Mouse (Mus musculus) fat pad, adult 2 months (tissue): ENCODE measurements around the gene Gm47791.

Experiments
- DNase-seq: peaks from one replicate; pipeline ENCODE4 v3.0.0-alpha.2; 2011; ENCODE audit warnings: low read depth, low spot score; ENCODE audit errors: extremely low read depth

The Gm47791 gene

GRCm38 (mm10) chr1:82771022-82771586, at the start of gene Gm47791:
Gene Gm47791, minus strand, starts transcription at chr1:82771243.
- DNase-seq, result no peak

- no peak for DNase-seq
Measured at GRCm38 (mm10) chr1:82820626-82821186, 49.7 kb upstream of the Gm47791 start.

GRCm38 (mm10) chr1:82820179-82820578, 49.1 kb upstream of the Gm47791 start:
- DNase-seq, result no peak

- DNase-seq, result no peak
Measured at GRCm38 (mm10) chr1:82819366-82819765, 48.3 kb upstream of the Gm47791 start.

- no peak for DNase-seq
Measured at GRCm38 (mm10) chr1:82815941-82816716, 45.1 kb upstream of the Gm47791 start.

DNA sequence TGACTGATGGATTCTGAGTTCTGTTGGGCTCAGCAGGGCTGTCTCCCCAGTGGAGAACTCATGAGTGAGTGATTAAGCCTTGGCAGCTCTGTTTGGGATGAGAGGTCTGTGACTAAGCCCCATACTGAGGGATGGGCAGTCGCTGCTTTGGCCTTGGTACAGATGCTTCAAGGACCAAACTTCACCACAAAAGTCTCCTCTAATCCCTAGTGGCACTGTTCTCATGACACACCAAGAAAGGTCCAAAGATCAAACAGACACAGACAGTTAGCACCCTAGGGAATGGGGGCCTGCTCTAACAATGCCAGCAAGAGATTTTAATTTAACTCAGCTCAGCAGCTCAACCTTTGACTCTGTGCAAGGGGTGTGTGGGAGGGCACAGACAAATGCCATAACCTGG, 40.7 kb upstream of the Gm47791 start:
- no peak for DNase-seq

GRCm38 (mm10) chr1:82808564-82808963, 37.5 kb upstream of the Gm47791 start:
- no peak for DNase-seq

DNA sequence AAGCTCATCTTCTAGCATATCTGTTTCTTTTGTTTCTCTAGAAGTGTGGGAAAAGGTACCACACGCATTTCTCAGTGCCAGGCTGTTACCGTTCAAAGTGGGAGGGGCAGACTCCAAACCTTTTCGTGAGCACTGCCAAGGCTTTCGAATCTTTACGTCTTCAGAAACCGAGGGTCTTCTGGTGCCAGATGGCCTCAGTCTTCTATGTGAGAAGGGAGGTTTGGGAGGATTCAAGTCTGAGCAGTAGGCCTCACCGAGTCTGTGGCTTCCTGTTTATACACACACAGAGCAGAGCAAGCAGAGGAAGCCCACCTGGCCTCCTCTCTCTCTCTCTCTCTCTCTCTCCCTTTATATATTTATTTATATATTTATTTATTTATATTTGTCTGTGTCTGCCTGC, 36.2 kb upstream of the Gm47791 start:
- DNase-seq, result no peak

- DNase-seq, result no peak
Measured at GRCm38 (mm10) chr1:82806391-82806790, 35.3 kb upstream of the Gm47791 start.

- no peak for DNase-seq
Measured at GRCm38 (mm10) chr1:82804059-82804458, 33.0 kb upstream of the Gm47791 start.

DNA sequence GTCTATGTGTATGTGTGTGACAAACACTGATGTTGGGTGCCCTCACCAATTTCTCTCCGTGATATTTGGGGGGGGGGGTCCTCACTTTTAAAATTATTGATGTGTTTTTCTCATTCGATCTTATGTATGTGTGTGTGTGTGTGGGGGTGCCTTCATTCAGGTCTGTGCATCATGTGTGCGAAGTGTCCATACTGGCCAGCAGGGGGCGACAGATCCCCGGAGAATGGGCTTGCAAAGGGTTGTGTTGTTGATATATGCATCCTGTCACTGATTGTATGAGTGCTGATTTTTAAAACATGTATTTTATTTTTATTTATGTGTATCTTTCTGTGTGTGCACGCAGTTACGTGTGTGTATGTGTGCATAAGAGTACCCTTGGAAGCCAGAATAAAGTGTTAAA, 32.6 kb upstream of the Gm47791 start:
- no peak for DNase-seq

DNA sequence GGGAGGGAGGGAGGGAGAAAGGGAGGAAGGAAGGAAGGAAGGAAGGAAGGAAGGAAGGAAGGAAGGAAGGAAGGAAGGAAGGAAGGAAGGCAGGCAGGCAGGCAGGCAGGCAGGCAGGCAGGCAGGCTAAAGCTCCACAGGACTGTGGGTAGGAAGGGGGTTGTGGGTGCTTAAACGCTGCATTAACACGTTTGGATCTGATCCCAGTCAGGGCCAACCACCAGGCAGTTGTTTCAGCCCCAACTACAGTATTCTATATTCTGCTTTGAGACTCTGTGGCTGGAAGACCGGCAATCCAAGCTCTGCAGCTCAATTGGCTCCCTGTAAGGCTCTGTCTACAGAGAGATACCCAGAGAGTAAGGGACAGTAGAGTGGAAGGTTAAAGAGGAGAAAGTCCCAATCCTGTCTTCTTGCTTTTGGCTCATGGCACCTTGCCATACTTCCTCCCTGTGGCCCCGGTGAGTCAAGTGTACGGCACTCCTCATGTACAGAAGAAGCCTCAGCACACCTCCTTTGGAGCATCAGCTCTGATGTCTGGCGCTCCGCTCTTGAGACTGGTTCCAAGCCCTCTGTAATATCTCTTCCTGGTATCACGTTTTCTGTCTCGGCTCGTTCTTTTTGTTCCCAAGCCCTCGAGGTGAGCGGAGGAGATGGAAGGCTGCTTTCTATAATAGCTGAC, 30.2 kb upstream of the Gm47791 start:
- no peak for DNase-seq

GRCm38 (mm10) chr1:82798922-82799321, 27.9 kb upstream of the Gm47791 start:
- DNase-seq, result no peak

DNA sequence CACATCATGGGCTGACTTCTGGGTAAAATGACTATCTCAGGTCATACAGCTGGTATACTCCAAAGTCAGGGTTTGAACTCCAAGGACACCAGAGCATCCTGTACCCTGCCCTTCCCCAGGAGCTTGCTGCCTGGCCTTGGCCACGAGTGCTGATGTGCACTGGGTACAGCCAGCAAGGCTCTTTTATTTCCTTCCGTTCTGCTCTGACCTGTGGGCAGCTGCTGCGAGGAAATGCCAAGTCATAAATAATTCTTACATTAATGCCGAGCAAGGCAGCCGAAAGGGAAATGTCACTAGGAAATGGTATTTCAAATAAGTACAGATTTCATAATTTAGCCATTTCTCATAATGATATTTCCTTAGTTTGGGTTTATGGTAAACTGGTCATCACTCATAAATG, 27.3 kb upstream of the Gm47791 start:
- DNase-seq, result no peak

DNA sequence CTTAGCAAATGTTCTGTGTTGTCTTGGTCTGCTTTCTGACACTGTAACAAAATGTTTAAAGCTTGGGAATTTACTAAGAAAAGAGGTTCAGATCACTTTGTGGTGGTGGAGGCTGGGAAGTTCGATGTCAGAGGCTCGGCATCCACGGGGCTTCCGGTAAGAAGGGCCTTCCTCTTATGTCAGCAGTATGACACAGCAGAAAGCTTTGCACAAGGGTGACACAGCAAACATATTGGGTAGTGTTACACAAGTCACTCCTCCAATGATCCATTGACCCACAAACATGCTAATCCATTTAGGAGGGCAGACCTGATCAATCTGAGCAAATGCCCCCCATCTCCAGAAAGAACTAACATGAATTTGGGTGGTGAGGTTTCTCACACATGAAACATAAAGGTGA, 26.0 kb upstream of the Gm47791 start:
- DNase-seq, result no peak

DNA sequence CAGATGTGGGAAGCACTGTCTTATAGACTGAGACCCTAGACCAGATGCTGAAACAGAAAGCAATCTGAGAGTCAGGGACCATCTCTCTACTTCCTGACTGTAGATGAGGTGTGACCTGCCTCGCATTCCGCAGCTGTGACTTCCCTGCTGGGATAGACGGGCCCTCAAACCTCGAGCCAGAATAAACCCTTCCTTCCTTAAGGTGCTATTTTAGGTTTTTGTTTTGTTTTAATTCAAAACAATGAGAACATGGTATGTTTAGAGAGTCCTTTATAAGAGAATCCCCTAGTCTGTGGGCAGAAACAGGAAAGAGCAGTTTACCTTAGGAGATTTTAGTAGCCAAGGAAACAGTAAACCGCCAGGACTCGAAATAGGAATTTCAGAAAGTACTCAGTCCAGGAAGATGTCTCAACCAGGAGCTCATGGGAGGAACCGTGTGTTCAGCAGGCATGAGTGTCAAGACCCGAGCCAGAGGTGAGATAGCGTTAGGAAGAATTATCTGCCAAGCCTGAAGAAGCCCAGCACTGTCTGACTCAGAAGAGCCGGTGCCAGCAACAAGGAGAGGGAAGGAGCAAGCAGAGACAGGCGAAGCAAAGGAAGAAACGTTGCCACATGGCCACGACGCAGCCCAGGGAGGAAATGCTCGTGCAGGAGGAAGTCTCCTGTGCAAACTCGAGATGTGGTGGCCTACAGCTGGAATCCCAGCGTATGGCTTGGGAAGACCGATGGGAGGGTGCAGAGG, 24.8 kb upstream of the Gm47791 start:
- DNase-seq, result peak; percentile 23

- DNase-seq, result no peak
Measured at GRCm38 (mm10) chr1:82795211-82795610, 24.2 kb upstream of the Gm47791 start.

DNA sequence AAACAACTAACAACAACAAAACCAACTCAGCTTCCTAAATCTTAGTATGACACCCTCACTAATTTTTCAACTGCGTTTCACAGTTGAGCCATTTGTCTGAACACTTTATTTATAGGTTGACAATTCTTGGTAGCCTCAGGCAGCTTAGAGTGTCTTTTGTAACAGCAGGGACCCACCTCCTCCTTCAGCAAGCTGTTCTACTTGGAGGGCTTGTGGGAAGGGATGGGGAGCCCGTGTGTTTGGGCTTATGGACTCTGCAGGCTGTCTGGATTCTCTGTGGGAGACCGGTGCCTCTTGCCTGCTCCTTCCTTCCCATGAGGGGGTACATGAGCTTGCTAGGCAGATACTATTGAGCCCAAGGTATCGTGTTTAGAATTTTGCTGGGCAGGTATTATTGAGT, 22.9 kb upstream of the Gm47791 start:
- DNase-seq, result no peak

- DNase-seq, result no peak
Measured at GRCm38 (mm10) chr1:82793110-82793509, 22.1 kb upstream of the Gm47791 start.

DNA sequence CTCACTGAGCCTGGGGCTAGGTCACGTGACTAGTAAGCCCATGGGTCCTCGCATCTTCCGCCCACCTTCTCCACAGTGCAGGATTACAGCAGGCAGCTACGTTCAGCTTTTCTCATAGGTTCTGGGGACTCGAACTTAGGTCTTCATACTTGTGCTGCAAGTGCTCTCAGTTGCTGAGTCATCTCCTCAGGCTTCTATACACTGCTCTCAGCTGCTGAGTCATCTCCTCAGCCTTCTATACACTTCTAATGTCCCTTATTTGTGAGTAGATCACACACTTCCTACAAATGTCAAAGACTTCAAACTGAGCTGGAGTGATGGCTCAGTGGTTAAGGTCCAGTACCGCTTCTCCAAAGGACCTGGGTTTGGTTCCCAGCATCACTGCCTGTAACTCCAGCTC, 21.2 kb upstream of the Gm47791 start:
- no peak for DNase-seq

GRCm38 (mm10) chr1:82791105-82791504, 20.1 kb upstream of the Gm47791 start:
- DNase-seq, result no peak
